Mouse (Mus musculus): ENCODE results near the gene Plekha1.

The Plekha1 gene

GRCm38 (mm10) chr7:130859926-130860325 is 5.6 kb upstream of the Plekha1 start:
- DNase-seq (ENCODE audit: extremely low read depth, low read depth): no peak

DNA sequence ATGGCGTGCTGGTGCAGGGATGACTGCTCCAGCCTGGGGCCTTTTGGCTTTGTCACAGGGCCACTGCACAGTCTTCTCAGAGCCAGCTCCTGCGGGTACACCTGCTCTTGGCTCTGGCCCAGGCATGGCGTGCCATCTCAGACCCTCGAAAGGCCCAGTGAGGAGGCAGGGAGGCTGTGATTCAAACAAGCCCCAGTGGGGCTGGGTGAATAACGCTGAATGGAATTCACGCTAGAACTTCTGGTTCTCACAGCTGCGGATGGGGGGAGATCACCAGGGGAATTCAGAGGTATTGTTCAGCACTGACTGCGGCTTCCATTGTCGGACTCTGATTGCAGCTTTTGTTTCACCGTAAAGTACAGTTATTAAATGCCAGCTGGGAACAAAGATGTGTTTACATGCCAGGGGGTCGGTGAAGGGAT is 4.8 kb upstream of the Plekha1 start:
- DNase-seq (ENCODE audit: extremely low read depth, low read depth): no peak

DNA sequence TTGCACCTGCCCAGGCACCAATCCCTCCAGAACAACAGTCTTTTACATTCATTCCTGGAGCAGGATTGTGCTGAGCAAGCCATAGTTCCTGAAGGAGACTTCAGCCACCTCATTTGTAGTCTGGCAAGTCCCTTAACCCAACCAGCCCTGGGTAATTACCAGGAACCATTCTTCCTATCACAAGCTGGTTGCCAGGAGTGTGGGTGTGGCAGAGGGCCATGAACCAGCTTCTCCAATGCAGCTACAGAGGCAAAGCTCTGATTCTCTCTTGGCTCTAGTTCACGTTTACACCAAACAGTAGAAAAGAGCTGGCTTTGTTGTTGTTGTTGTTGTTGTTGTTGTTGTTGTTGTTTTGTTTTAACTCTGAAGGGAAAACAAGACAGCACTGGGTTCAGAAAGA is 3.1 kb upstream of the Plekha1 start:
- no peak for DNase-seq (ENCODE audit: extremely low read depth, low read depth)

- DNase-seq (ENCODE audit: extremely low read depth, low read depth): no peak
Measured at GRCm38 (mm10) chr7:130864711-130865110, 845 bp upstream of the Plekha1 start.

GRCm38 (mm10) chr7:130866640-130867039 is 1.1 kb downstream of the Plekha1 start:
- DNase-seq (ENCODE audit: extremely low read depth, low read depth): no peak

DNA sequence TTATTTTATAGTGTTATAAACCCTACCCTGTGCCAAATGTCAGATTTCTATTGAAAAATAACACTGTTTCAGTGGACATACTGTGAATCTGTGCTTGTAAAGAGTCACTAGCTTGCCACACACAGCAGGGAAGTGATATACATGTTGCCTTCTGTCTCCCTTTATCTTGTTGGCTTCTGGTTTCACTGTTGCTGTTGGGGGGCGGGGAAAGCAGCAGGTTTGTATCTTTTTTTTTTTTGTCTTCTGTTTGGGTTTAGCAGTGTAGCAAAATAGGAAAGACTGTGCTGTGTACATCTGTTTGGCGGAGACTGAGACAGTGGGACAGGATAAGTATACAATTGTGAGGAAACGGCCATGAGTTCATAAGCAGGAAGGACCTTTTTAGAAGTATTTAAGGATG is 1.7 kb downstream of the Plekha1 start:
- no peak for DNase-seq (ENCODE audit: extremely low read depth, low read depth)

DNA sequence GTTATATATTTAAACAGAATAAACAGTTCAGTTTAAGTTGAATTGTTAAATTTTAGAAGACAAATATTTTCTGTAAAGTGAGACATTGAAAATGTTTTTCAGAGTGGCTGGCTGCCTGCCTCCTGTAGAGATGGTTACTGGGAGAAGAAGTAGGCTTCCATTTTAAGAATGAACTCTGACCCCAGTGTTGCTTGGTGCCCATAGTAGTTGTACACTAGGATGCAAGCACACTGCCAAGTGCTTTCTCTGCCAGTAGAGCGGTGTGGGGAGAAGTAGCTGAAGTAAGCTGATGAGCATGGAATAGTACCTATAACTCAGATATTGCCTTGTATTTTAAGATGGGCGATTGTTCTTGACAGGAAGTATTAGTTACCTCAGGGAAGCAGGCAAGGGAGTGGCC is 18.6 kb downstream of the Plekha1 start:
- DNase-seq (ENCODE audit: extremely low read depth, low read depth): no peak

DNA sequence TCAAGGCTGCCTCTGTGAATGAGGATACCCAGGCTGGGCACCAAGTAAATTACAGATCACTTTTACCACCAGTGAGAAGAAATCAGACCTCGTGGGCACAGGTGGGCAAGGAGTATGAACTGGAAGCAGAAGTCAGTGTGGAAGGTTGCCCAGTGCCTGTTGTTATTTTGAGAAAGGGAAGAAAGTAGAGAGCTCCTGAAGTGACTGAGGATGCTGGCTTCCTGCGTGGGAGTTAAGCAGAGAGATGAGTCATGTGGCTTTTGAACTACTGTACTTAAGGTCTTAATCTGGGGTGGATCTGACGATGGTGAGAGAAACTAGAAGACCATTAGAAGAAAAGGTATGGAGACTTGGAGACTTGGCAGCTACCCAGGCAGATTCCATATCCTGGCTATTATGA is 20.7 kb downstream of the Plekha1 start:
- no peak for DNase-seq (ENCODE audit: extremely low read depth, low read depth)

DNA sequence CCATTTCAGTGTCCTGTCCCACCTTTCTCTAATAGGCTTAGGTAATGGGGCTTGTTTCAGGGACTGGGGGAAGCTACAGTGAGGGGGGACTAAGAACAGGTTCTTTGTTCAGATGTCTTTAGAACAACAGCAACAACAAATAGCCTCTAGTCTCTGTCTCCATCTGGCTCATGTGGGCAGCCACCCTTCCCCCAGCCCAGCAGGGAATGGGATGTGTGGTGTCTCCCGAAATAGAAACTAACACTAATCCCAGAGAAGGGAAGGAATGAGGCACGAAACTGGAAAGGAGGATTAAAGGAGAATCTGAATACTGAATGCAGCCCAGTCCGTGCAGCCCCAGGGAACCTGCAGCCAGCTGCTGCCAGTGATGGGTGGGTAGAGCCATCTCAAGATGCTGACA is 22.4 kb downstream of the Plekha1 start:
- DNase-seq (ENCODE audit: extremely low read depth, low read depth): no peak

DNA sequence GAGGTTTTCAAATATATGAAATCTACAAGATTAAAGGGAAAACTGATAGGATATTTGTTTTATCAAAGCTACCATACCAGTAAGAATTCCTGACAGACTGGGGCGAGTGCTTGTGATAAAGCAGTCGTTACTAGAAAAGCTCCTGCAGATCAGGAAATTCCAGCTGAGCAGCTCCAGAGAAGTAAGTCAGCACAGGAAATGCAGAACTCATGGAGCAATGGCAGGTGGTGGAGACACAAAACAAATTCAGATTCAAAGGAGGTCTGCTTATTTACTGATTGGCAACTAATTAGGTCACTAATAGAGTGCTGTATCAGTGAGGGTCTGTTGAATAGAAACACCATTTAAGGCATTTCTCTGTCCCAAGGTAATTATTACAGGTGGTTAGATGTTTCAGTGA is 25.3 kb downstream of the Plekha1 start:
- no peak for DNase-seq (ENCODE audit: extremely low read depth, low read depth)

GRCm38 (mm10) chr7:130892973-130893372 is 27.4 kb downstream of the Plekha1 start:
- DNase-seq (ENCODE audit: extremely low read depth, low read depth): no peak

GRCm38 (mm10) chr7:130894931-130895617 is 29.5 kb downstream of the Plekha1 start:
- no peak for DNase-seq (ENCODE audit: extremely low read depth, low read depth)

DNA sequence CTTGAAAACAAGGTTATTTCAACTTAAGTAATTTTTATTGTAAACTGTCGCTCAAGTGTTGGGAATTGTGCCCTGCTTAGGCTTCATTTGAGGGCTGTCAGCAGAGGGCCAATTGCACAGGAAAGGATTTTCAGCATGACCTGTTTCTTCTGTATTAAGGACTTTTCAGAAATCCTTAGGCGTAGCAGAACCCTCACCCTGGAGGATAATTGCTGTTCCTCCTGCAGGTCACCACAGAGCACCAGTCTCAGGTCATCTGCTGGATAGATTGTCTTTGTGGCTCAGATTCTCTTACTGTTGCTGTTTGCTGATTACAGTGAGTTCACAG is 30.0 kb downstream of the Plekha1 start:
- no peak for DNase-seq (ENCODE audit: extremely low read depth, low read depth)

- DNase-seq (ENCODE audit: extremely low read depth, low read depth): no peak
Measured at GRCm38 (mm10) chr7:130896064-130896463, 30.5 kb downstream of the Plekha1 start.

GRCm38 (mm10) chr7:130897201-130897600 is 31.6 kb downstream of the Plekha1 start:
- no peak for DNase-seq (ENCODE audit: extremely low read depth, low read depth)

GRCm38 (mm10) chr7:130898373-130898772 is 32.8 kb downstream of the Plekha1 start:
- no peak for DNase-seq (ENCODE audit: extremely low read depth, low read depth)

DNA sequence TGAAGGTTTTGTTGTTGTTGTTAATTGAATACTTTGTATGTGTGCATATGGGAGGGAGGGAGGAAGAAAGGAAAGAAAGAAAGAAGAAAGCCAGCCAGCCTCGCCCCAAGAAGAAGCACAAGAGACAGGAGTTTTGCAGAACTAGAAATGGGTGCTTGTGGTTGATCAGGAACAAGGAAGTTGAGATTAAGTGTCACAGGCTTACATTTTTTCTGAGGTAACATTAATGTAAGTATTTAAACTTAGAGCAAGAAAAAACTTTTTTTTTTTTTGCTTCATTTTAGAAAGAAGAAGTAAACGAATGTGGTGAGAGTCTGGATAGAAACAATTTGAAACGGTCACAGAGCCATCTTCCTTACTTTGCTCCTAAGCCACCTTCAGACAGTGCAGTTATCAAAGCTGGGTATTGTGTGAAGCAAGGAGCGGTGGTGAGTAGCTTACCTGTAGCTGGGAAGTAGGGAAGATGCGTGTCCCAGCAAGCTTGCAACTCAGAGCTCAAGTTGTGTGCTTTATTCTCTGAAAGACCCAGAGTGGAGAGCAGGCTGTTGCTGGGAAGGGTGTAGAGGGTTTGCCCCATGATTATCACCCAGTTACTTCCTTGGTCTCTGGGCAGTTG is 34.8 kb downstream of the Plekha1 start:
- DNase-seq (ENCODE audit: extremely low read depth, low read depth): peak; percentile 76

GRCm38 (mm10) chr7:130902929-130903328 is 37.4 kb downstream of the Plekha1 start:
- DNase-seq (ENCODE audit: extremely low read depth, low read depth): peak; percentile 39

- peak; percentile 83 for DNase-seq (ENCODE audit: extremely low read depth, low read depth)
Measured at GRCm38 (mm10) chr7:130903505-130904074, 38.0 kb downstream of the Plekha1 start.

DNA sequence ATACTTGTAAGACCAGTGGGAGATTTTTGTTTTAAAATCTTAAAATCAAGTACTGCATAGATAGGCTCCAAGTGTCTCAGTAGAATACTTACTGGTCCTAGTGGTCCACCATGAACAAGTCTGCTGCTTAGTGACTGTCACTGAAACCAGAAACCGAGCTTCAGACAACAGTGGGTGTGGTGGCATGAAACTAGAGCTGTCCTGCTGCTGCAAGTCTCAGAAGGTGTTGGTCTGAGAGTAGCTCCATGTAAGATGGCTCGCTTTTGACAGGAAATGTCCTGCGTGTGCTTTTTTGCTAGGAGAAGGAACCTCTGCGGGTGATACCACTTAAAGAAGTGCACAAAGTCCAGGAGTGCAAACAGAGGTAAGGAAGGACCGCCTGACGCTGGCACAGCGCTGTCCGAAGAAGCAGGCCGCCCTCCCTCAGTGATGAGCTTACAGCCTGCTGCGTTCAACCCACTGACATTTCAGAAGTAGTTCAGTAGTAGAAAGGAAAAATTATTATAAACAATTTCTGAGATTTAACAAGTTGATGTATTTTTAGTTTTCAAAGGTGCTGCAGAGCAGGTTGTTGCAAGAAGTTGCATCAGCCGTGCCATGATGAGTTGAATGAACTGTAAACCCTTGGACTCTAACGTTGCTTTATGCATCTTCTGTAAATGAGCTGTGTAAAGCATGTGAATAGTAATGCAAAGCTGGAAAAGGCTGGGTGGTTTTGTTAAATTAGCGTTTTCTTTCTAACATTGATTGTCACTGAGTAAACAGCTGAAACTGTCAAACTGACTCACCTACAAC is 39.2 kb downstream of the Plekha1 start:
- DNase-seq (ENCODE audit: extremely low read depth, low read depth): no peak

DNA sequence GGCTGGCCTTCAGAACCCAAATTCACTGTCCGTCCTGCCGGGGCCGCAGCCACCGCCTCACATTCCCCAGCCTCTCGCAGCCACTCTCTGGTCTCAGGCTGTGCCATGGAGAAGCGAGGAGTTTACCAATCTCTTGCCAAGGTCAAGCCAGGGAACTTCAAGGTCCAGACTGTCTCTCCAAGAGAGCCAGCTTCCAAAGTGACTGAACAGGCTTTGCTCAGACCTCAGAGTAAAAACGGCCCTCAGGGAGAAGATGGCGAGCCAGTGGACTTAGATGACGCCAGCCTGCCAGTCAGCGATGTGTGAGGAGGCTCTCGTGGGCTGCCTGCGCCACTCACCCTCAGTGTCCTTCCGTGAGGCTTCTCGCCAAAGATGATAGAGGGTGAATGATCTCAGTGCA is 45.3 kb downstream of the Plekha1 start:
- no peak for DNase-seq (ENCODE audit: extremely low read depth, low read depth)

DNA sequence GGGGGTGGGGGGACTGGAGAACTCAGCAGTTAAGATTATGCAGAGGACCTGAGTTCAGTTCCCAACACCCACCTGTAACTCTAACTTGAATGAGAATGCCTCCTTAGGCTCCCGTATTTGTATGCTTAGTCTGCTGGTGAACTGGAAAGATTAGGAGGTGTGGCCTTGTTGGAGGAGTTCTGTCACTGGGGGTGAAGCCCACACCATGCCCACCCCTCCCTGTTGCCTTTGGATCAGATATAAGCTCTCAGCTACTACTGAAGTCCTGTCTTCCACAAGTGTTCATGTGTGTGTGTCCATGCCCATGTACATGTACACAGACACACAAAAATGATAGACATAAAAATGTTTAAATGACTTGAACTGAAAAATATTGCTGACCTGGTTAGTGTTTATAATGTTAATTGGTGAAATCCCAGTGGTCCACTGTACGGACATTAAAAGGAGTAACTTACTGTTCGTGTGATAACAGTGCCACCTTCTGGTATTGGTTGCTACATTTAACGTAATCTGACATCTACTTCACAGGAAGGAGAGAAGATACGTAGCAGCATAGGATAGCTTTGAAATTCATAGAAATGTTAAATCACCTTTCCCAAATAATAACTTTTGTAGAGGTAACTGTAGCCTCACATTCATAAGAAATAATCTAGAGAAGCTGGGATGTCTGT is 49.3 kb downstream of the Plekha1 start:
- no peak for DNase-seq (ENCODE audit: extremely low read depth, low read depth)

Measured in MEL-GATA-1-ER (cell line).